Mouse (Mus musculus) CH12F3 (cell line): ENCODE results near the gene Ropn1.
"Not testable (repeated sequence)": the region's sequence is repeated elsewhere in the genome, so short reads cannot be mapped to it uniquely, and the experiment has no call there.

Source experiments
- in situ Hi-C: fragments of 300-500 bp; cut with MboI; formaldehyde crosslinking; loops from 2 replicates; pipeline ENCODE4 v1.14.3; 2020; ENCODE audit warnings: low sequenced_read_pairs

Gene Ropn1

GRCm38 (mm10) chr16:34649621-34650020 lies at the start of gene Ropn1:
Gene Ropn1 (plus strand): TSS chr16:34649921.
- in situ Hi-C loops, result no loop called here

- in situ Hi-C loops, result no loop called here
Observed at GRCm38 (mm10) chr16:34601954-34602353, 47.8 kb upstream of the Ropn1 start.

- in situ Hi-C loops, result no loop called here
Observed at GRCm38 (mm10) chr16:34603076-34603475, 46.6 kb upstream of the Ropn1 start.

- in situ Hi-C loops, result no loop called here
Observed at GRCm38 (mm10) chr16:34603854-34604253, 45.9 kb upstream of the Ropn1 start.

- in situ Hi-C loops, result no loop called here
Observed at GRCm38 (mm10) chr16:34605679-34606078, 44.0 kb upstream of the Ropn1 start.

GRCm38 (mm10) chr16:34610137-34610536 lies 39.6 kb upstream of the Ropn1 start:
- in situ Hi-C loops, result no loop called here

- in situ Hi-C loops, result no loop called here
Observed at GRCm38 (mm10) chr16:34614021-34614420, 35.7 kb upstream of the Ropn1 start.

- in situ Hi-C loops, result no loop called here
Observed at GRCm38 (mm10) chr16:34627591-34627990, 22.1 kb upstream of the Ropn1 start.

GRCm38 (mm10) chr16:34628397-34628796 lies 21.3 kb upstream of the Ropn1 start:
- in situ Hi-C loops, result no loop called here

- in situ Hi-C loops, result no loop called here
Observed at GRCm38 (mm10) chr16:34635557-34635956, 14.2 kb upstream of the Ropn1 start.

- in situ Hi-C loops, result no loop called here
Observed at GRCm38 (mm10) chr16:34643511-34644259, 6.0 kb upstream of the Ropn1 start.

GRCm38 (mm10) chr16:34653023-34653422 lies 3.3 kb downstream of the Ropn1 start:
- in situ Hi-C loops, result no loop called here

- in situ Hi-C loops, result not testable (repeated sequence)
Observed at GRCm38 (mm10) chr16:34657566-34657965, 7.8 kb downstream of the Ropn1 start.

GRCm38 (mm10) chr16:34657983-34658382 lies 8.3 kb downstream of the Ropn1 start:
- in situ Hi-C loops, result no loop called here

- in situ Hi-C loops, result no loop called here
Observed at GRCm38 (mm10) chr16:34658388-34658787, 8.7 kb downstream of the Ropn1 start.

- in situ Hi-C loops, result no loop called here
Observed at GRCm38 (mm10) chr16:34664553-34664952, 14.8 kb downstream of the Ropn1 start.

- in situ Hi-C loops, result no loop called here
Observed at GRCm38 (mm10) chr16:34667031-34667726, 17.5 kb downstream of the Ropn1 start.

GRCm38 (mm10) chr16:34668341-34668740 lies 18.6 kb downstream of the Ropn1 start:
- in situ Hi-C loops, result no loop called here

GRCm38 (mm10) chr16:34671966-34672365 lies 22.2 kb downstream of the Ropn1 start:
- in situ Hi-C loops, result no loop called here

- in situ Hi-C loops, result no loop called here
Observed at GRCm38 (mm10) chr16:34672822-34673221, 23.1 kb downstream of the Ropn1 start.

GRCm38 (mm10) chr16:34674365-34674764 lies 24.6 kb downstream of the Ropn1 start:
- in situ Hi-C loops, result no loop called here

GRCm38 (mm10) chr16:34681823-34682222 lies 32.1 kb downstream of the Ropn1 start:
- in situ Hi-C loops, result no loop called here
